Mouse (Mus musculus): ENCODE measurements at regions not wholly inside any gene's neighbourhood (a gene's known extent, or its start where the extent isn't known, plus 50 kb on each side); places are given as distances from the start of the nearest gene placed in this dataset.

GRCm38 (mm10) chr4:9005938-9006626, 767.2 kb upstream of the Car8 start:
- TF ChIP-seq CTCF (IDR thresholded peaks at IDR 0.05; ENCODE audit: low read depth) (no peak), EP300 (IDR thresholded peaks at IDR 0.05; ENCODE audit: low read depth) (no peak)
